Mouse (Mus musculus) limb, embryonic 10.5 days (tissue): ENCODE results near the gene Slamf9. TPM values are rescaled to one million over a fixed set of nuclear protein-coding genes. Genes with fewer than 3 reads are reported as not detected.

ENCODE experiments used
- DNase-seq: peaks from one replicate; pipeline ENCODE4 v3.0.0-alpha.2; 2017; ENCODE audit warnings: low spot score
- H3K27ac ChIP-seq: fragments of 300-500 bp; sonication (generic); 2 replicates; pipeline ENCODE4 v1.5.1; 2016; ENCODE audit warnings: mild to moderate bottlenecking
- H3K27me3 ChIP-seq: fragments of 300-500 bp; sonication (generic); 2 replicates; pipeline ENCODE4 v1.6.1; 2016; ENCODE audit warnings: low read depth, mild to moderate bottlenecking; ENCODE audit not compliant: poor library complexity, severe bottlenecking
- H3K36me3 ChIP-seq: fragments of 300-500 bp; sonication (generic); 2 replicates; pipeline ENCODE4 v1.6.1; 2016; ENCODE audit warnings: mild to moderate bottlenecking, moderate library complexity
- H3K4me1 ChIP-seq: fragments of 300-500 bp; sonication (generic); 2 replicates; pipeline ENCODE4 v1.6.1; 2016
- H3K4me3 ChIP-seq: fragments of 300-500 bp; sonication (generic); 2 replicates; pipeline ENCODE4 v1.5.1; 2016; ENCODE audit warnings: mild to moderate bottlenecking, moderate library complexity
- H3K9me3 ChIP-seq: fragments of 300-500 bp; sonication (generic); replicated peaks from 2 replicates; pipeline ENCODE4 v1.6.1; 2016; ENCODE audit warnings: mild to moderate bottlenecking
- WGBS: fragments of 180-500 bp; shearing (Covaris S2); methylation state at CpG from one replicate; pipeline ENCODE4 v1.1.7; 2016; 5-methylcytosine and 5-hydroxymethylcytosine counted together
- polyA plus RNA-seq: library from polyadenylated mRNA; unstranded; fragments of >200 nt; fragmentation: Nextera tagmentation; extraction: Ambion mirVana; gene quantifications from 2 replicates; pipeline ENCODE4 v1.2.1, GENCODE M21; 2016

The Slamf9 gene
- polyA plus RNA-seq, 1 experiment from 2014 or later: 0.18 TPM

DNA sequence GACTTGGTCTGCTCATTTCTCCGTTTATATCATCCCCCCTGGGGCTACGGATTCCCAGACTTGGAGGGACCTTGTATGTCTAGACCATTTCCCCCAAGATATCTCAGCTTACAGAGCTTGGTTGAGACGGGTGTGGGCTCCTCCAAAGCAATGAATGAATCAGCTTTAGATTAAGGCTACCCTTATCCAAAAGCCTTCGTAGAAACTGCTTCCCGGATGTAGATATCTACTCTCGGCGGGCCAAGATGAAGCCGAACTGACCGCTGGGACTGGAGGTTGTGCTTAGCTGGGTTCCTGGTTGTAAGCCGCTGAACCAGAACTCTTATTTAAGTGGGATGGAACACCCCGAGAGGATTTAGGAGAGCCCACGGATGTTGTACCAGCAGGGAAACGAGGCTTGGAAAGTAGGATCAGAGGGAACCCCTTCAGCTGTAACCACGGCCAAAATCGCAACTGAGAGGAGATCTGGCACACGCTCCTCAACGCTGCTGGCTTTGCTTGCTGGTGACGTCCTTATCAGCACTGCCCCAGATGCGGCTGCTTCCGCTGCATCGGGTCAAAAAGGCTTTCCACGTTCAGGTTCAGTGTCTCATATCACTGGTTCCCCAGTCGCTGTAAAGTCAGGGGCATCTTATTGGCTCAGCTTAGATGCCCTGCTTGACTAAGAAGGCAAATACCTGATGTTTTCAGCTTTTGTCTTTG, 51.4 kb downstream of the Slamf9 start:
- no peak overlapping the region for H3K27ac ChIP-seq
- whole genome bisulfite sequencing: 79% methylated on average over 23 of the region's 23 CpGs
- no peaks in the 10 kb centered on the region for H3K9me3 ChIP-seq
- no peaks in the 10 kb centered on the region for H3K36me3 ChIP-seq
- H3K4me3 ChIP-seq: no peak overlapping the region
- H3K27me3 ChIP-seq: peaks cover 28% of the 10 kb centered on the region
- DNase-seq: no peak
- H3K4me1 ChIP-seq: peaks cover 34% of the 10 kb centered on the region

DNA sequence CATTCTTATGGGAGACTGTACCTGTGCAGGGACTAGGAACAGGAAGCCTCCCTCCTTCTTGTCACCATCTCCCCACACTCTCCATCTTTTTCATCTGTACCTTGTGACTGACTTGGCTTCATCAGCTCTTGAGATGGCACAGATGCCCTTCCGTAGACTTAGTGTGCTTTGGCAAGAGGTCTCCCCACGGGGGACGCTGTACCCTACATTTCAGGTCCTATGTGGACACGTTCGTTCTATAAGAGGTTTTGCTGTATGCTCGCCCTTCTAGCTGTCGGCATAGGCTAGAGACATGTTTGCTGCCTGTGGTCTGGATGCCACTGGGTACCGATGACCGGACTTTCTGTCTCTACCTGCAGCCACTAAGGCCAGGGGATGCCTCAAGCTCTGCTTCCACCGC, 52.3 kb downstream of the Slamf9 start:
- Histone ChIP-seq H3K4me3 (no peak overlapping the region), H3K9me3 (no peaks in the 10 kb centered on the region), H3K4me1 (peaks cover 41% of the 10 kb centered on the region), H3K27me3 (peaks cover 26% of the 10 kb centered on the region), H3K27ac (no peak overlapping the region), H3K36me3 (no peaks in the 10 kb centered on the region)
- WGBS: 91% methylated on average over 10 of the region's 10 CpGs
- DNase-seq: no peak

Other genes with a start within 250 kb of the Slamf9 start
- not detected in 2 replicates for gene Atp1a4, start 216.9 kb upstream of the Slamf9 start, polyA plus RNA-seq
- gene Igsf8, start 213.7 kb upstream of the Slamf9 start, polyA plus RNA-seq: 30.0 and 40.8 TPM in 2 replicates
- 0.62 and 3.2 TPM in 2 replicates for gene Atp1a2, start 177.3 kb upstream of the Slamf9 start, polyA plus RNA-seq
- 0.10 TPM in 1 of 2 replicates, not detected in the other for gene Kcnj9, start 146.0 kb upstream of the Slamf9 start, polyA plus RNA-seq
- 0.05 TPM in 2 replicates for gene Kcnj10, start 134.1 kb upstream of the Slamf9 start, polyA plus RNA-seq
- gene Pigm, start 98.8 kb upstream of the Slamf9 start, polyA plus RNA-seq: 9.9 and 10.5 TPM in 2 replicates
- 79.5 and 85.8 TPM in 2 replicates for gene Igsf9, start 6.4 kb downstream of the Slamf9 start, polyA plus RNA-seq
- 77.0 and 84.6 TPM in 2 replicates for gene Tagln2, start 24.7 kb downstream of the Slamf9 start, polyA plus RNA-seq
- 0.67 and 1.0 TPM in 2 replicates for gene Cfap45, start 45.4 kb downstream of the Slamf9 start, polyA plus RNA-seq
- gene Vsig8, start 80.6 kb downstream of the Slamf9 start, polyA plus RNA-seq: 0.13 TPM in 1 of 2 replicates, not detected in the other
- gene Slamf8, start 115.2 kb downstream of the Slamf9 start, polyA plus RNA-seq: 0.11 TPM in 1 of 2 replicates, not detected in the other
- gene Fcrl6, start 127.2 kb downstream of the Slamf9 start, polyA plus RNA-seq: 0.21 and 0.58 TPM in 2 replicates
- gene Dusp23, start 157.6 kb downstream of the Slamf9 start, polyA plus RNA-seq: 8.6 and 12.0 TPM in 2 replicates
- not detected in 2 replicates for gene Crp, start 222.7 kb downstream of the Slamf9 start, polyA plus RNA-seq